Mouse (Mus musculus) forebrain, embryonic 14.5 days (tissue): ENCODE results near the gene Sirt7. TPM values are rescaled to one million over a fixed set of nuclear protein-coding genes. Genes with fewer than 3 reads are reported as not detected.

Experiments used
- ATAC-seq: fragments of 200-750 bp; cut with Nextera tagmentation; 2 replicates; pipeline ENCODE4 v1.8.0; 2017; ENCODE audit warnings: mild to moderate bottlenecking, moderate library complexity
- DNase-seq: peaks from one replicate; pipeline ENCODE4 v3.0.0-alpha.2; 2015; ENCODE audit warnings: low spot score
- H3K27ac ChIP-seq: fragments of 300-500 bp; sonication (generic); 2 replicates; pipeline ENCODE4 v1.5.1; 2014; ENCODE audit warnings: low read depth, mild to moderate bottlenecking, control low read depth, low read length, moderate library complexity
- H3K27me3 ChIP-seq: fragments of 300-500 bp; sonication (generic); replicated peaks from 2 replicates; pipeline ENCODE4 v1.6.1; 2014; ENCODE audit warnings: low read length, control low read depth, mixed read lengths; ENCODE audit not compliant: control insufficient read depth, insufficient read depth
- H3K36me3 ChIP-seq: fragments of 300-500 bp; sonication (generic); 2 replicates; pipeline ENCODE4 v1.6.1; 2014; ENCODE audit warnings: low read length, control low read depth; ENCODE audit not compliant: control insufficient read depth, insufficient read depth
- H3K4me1 ChIP-seq: fragments of 300-500 bp; sonication (generic); 2 replicates; pipeline ENCODE4 v1.6.1; 2014; ENCODE audit warnings: antibody characterized with exemption, low read length, control low read depth; ENCODE audit not compliant: control insufficient read depth, insufficient read depth
- H3K4me2 ChIP-seq: fragments of 300-500 bp; sonication (generic); 2 replicates; pipeline ENCODE4 v1.6.1; 2014; ENCODE audit warnings: mild to moderate bottlenecking, control low read depth, low read length
- H3K4me3 ChIP-seq: fragments of 300-500 bp; sonication (generic); 2 replicates; pipeline ENCODE4 v1.5.1; 2014; ENCODE audit warnings: low read depth, low read length, control low read depth
- H3K9ac ChIP-seq: fragments of 300-500 bp; sonication (generic); 2 replicates; pipeline ENCODE4 v1.6.1; 2014; ENCODE audit warnings: mild to moderate bottlenecking, low read length, control low read depth, moderate library complexity
- H3K9me3 ChIP-seq: fragments of 300-500 bp; sonication (generic); replicated peaks from 2 replicates; pipeline ENCODE4 v1.6.1; 2016; ENCODE audit warnings: low read length, control low read depth, mixed read lengths; ENCODE audit not compliant: control insufficient read depth
- WGBS: fragments of 180-500 bp; shearing (Covaris S2); extraction: QIAGEN DNeasy Blood & Tissue Kit; methylation state at CpG from one replicate; pipeline ENCODE4 v1.1.7; 2014; 5-methylcytosine and 5-hydroxymethylcytosine counted together
- polyA plus RNA-seq: library from polyadenylated mRNA; unstranded; fragments of >200 nt; fragmentation: Nextera tagmentation; extraction: Ambion mirVana; gene quantifications from 2 replicates; pipeline ENCODE4 v1.2.1, GENCODE M21; 2014

Gene Sirt7
- polyA plus RNA-seq, 1 experiment from 2014 or later: 30.4 TPM

- Histone ChIP-seq H3K9me3 (no peaks in the 10 kb centered on the region), H3K4me2 (no peak overlapping the region), H3K4me3 (no peak overlapping the region), H3K27me3 (0 out of 2 replicates have a peak, but pooled peaks cover 3% of the 10 kb centered on the region), H3K36me3 (peaks cover 60% of the 10 kb centered on the region), H3K9ac (no peak overlapping the region), H3K27ac (no peak overlapping the region), H3K4me1 (peaks cover 8% of the 10 kb centered on the region)
- DNase-seq (no peak), ATAC-seq (no peak)
- 86% methylated on average over 8 of the region's 8 CpGs for WGBS
These were observed 11.1 kb downstream of the Sirt7 start for GRCm38 (mm10) chr11:120613976-120614375.

GRCm38 (mm10) chr11:120613481-120613972 lies 11.5 kb downstream of the Sirt7 start:
- Histone ChIP-seq H3K4me1 (peaks cover 9% of the 10 kb centered on the region), H3K27ac (no peak overlapping the region), H3K4me2 (no peak overlapping the region), H3K4me3 (no peak overlapping the region), H3K27me3 (0 out of 2 replicates have a peak, but pooled peaks cover 8% of the 10 kb centered on the region), H3K9me3 (no peaks in the 10 kb centered on the region), H3K36me3 (peaks cover 55% of the 10 kb centered on the region), H3K9ac (no peak overlapping the region)
- ATAC-seq: no peak
- WGBS: 86% methylated on average over 10 of the region's 10 CpGs
- no peak for DNase-seq

- Histone ChIP-seq H3K4me3 (no peak overlapping the region), H3K9me3 (no peaks in the 10 kb centered on the region), H3K4me2 (no peak overlapping the region), H3K36me3 (peaks cover 50% of the 10 kb centered on the region), H3K27ac (no peak overlapping the region), H3K9ac (no peak overlapping the region), H3K27me3 (0 out of 2 replicates have a peak, but pooled peaks cover 9% of the 10 kb centered on the region), H3K4me1 (peaks cover 12% of the 10 kb centered on the region)
- peak; percentile 62 for DNase-seq
- 44% methylated on average over 6 of the region's 6 CpGs for WGBS
- ATAC-seq: no peak
These were observed 12.3 kb downstream of the Sirt7 start for GRCm38 (mm10) chr11:120612763-120613162.

- Histone ChIP-seq H3K9ac (no peak overlapping the region), H3K4me1 (peaks cover 4% of the 10 kb centered on the region; the same call in 1 of the 2 replicates), H3K9me3 (no peaks in the 10 kb centered on the region), H3K4me2 (no peak overlapping the region), H3K4me3 (no peak overlapping the region), H3K36me3 (peaks cover 66% of the 10 kb centered on the region), H3K27me3 (0 out of 2 replicates have a peak, but pooled peaks cover 9% of the 10 kb centered on the region), H3K27ac (no peak overlapping the region)
- 83% methylated on average over 9 of the region's 9 CpGs for WGBS
- ATAC-seq (no peak), DNase-seq (no peak)
These were observed 14.5 kb downstream of the Sirt7 start for GRCm38 (mm10) chr11:120610477-120611046.

GRCm38 (mm10) chr11:120609250-120609649 lies 15.8 kb downstream of the Sirt7 start:
- no peak for ATAC-seq

DNA sequence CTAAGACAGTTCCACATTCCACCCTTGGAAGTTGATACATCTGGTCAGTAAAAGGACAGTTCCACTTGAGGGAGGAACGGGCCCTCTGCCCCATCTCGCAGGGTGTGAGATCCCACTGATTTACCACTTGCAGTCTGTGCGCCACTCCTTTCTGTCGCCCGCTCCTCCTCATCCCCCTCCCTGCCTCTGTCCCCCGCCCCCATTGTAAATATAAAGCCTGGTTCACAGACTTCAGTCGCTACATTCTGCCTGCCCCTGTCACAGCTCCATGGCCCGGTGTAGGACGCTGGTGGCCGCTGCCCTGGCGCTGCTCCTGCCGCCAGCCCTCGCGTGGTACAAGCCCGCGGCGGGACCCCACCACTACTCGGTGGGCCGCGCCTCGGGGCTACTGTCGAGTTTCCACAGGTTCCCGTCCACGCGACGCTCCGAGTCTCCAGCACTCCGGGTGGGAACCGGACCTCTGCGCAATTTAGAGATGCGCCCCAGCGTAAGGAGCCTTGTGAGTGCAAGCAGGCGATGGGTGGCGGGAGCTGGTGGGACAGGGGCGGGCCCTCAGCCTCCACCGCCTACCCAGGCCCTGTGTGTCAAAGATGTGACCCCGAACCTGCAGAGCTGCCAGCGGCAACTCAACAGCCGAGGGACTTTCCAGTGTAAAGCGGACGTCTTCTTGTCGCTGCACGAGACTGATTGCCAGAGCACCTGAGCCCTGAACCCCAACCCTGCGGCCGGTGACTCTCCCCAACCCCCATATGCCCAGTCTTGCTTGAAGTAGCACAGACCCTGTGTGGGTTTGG lies 16.6 kb downstream of the Sirt7 start, which contains the start of gene Npb:
Gene Npb, plus strand, starts transcription at position 237 of the 794 bp plus-strand sequence.
- ATAC-seq (no peak), DNase-seq (no peak)
- peak within 1 kb of the TSS; percentile 35 for H3K4me2 ChIP-seq
- H3K9me3 ChIP-seq: no peaks in the 10 kb centered on the region
- H3K27ac ChIP-seq: no peak within 1 kb of the TSS
- peak within 1 kb of the TSS; percentile 37 for H3K9ac ChIP-seq
- WGBS: 8% methylated on average over 45 of the region's 45 CpGs
- H3K4me1 ChIP-seq: peaks cover 4% of the 10 kb centered on the region; the same call in 1 of the 2 replicates
- H3K27me3 ChIP-seq: 0 out of 2 replicates have a peak, but pooled peaks cover 9% of the 10 kb centered on the region
- peaks cover 76% of the 10 kb centered on the region for H3K36me3 ChIP-seq
- H3K4me3 ChIP-seq: 0 out of 2 replicates have a peak within 1 kb of the TSS, but pooled peaks have one; percentile 9

More at GRCm38 (mm10) chr11:120609250-120609649, 15.8 kb downstream of the Sirt7 start:
- Histone ChIP-seq H3K27ac (no peak overlapping the region), H3K36me3 (peaks cover 74% of the 10 kb centered on the region), H3K4me1 (peaks cover 4% of the 10 kb centered on the region; the same call in 1 of the 2 replicates), H3K27me3 (0 out of 2 replicates have a peak, but pooled peaks cover 9% of the 10 kb centered on the region), H3K4me2 (no peak overlapping the region), H3K9ac (no peak overlapping the region), H3K9me3 (no peaks in the 10 kb centered on the region), H3K4me3 (no peak overlapping the region)
- no peak for DNase-seq
- 28% methylated on average over 8 of the region's 8 CpGs for whole genome bisulfite sequencing

DNA sequence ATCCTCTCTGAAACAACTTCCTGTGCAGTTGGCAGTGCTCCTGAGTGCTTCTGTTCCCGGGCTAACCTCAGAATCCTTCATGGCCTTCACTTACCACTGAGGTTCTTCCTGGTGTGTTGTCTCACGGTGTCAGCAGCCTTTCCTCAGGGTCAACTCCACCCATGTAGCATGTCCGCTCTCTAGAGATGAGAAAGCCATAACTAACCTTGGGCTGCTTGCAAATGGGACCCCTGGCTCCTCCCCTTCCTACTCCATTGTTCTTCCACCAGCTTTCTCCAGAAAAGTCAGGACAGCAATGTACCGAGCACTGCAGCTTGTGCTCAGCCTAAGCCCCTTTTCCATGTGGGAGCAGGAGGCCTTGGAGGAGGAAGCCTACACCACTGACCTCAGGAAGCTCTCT lies 18.3 kb downstream of the Sirt7 start:
- H3K36me3 ChIP-seq: peaks cover 73% of the 10 kb centered on the region
- ATAC-seq (no peak), DNase-seq (no peak)
- H3K4me1 ChIP-seq: peaks cover 4% of the 10 kb centered on the region; the same call in 1 of the 2 replicates
- H3K27me3 ChIP-seq: 0 out of 2 replicates have a peak, but pooled peaks cover 9% of the 10 kb centered on the region
- no peak overlapping the region for H3K9ac ChIP-seq
- no peak overlapping the region for H3K27ac ChIP-seq
- H3K9me3 ChIP-seq: no peaks in the 10 kb centered on the region
- WGBS: 77% methylated on average over 4 of the region's 4 CpGs
- no peak overlapping the region for H3K4me3 ChIP-seq
- H3K4me2 ChIP-seq: no peak overlapping the region

GRCm38 (mm10) chr11:120605667-120606066 lies 19.4 kb downstream of the Sirt7 start:
- Histone ChIP-seq H3K27me3 (0 out of 2 replicates have a peak, but pooled peaks cover 9% of the 10 kb centered on the region), H3K4me3 (no peak overlapping the region), H3K36me3 (peaks cover 67% of the 10 kb centered on the region), H3K9me3 (no peaks in the 10 kb centered on the region), H3K9ac (no peak overlapping the region), H3K4me1 (peaks cover 4% of the 10 kb centered on the region; the same call in 1 of the 2 replicates), H3K27ac (no peak overlapping the region), H3K4me2 (no peak overlapping the region)
- ATAC-seq (no peak), DNase-seq (no peak)
- 90% methylated on average over 7 of the region's 7 CpGs for WGBS
